Mouse (Mus musculus): Measurements from ENCODE around the gene Hspa12a. TPM values are rescaled to one million over a fixed set of nuclear protein-coding genes. Genes with fewer than 3 reads are reported as not detected.

Gene Hspa12a
- polyA plus RNA-seq, 2 experiments from 2014 or later = 0.98 to 2.1 TPM

Other genes starting within 250 kb of the Hspa12a start
- gene Pnliprp1, start 214.8 kb downstream of the Hspa12a start, polyA plus RNA-seq (2017; shearing (Covaris generic)) = not detected
- not detected for gene Pnliprp2, start 183.9 kb downstream of the Hspa12a start, polyA plus RNA-seq (2017; shearing (Covaris generic))
- gene 1700019N19Rik, start 149.2 kb downstream of the Hspa12a start, polyA plus RNA-seq (2017; shearing (Covaris generic)) = not detected
- gene Eno4, start 229 bp downstream of the Hspa12a start, polyA plus RNA-seq (2017; shearing (Covaris generic)) = not detected
- 1 to 10 TPM in 1 of 2 experiments, under 1 TPM in 1; 0.90 to 2.9 TPM for gene Shtn1, start 132.4 kb upstream of the Hspa12a start, polyA plus RNA-seq (2017; shearing (Covaris generic))
- gene Vax1, start 226.4 kb upstream of the Hspa12a start, polyA plus RNA-seq (2017; shearing (Covaris generic)) = not detected

All from CD4-positive, CD25-positive, alpha-beta regulatory T cell, adult 4 months (primary cell).